Mouse (Mus musculus): ENCODE results near the gene Gm10447.

DNA sequence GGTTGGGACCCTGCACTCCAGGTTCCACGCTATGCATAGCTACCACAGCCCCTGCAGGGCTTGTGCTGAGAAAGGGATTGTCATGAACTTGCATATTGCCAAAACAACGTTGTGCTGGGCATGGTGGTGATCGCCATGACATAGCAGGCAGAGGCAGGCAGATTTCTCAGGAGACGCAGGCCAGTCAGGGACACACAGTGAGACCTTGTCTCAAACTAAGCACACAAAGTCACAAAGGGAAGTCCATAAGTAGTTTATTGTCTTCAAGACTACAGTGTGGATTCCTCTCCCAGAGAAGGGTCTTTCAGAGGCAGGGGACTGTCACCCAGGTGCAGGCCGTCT, 28.2 kb downstream of the Gm10447 start:
- TF ChIP-seq REST (IDR thresholded peaks at IDR 0.05; ENCODE audit: insufficient read depth, insufficient read length) (no peak), POLR2AphosphoS2 (IDR thresholded peaks at IDR 0.05; ENCODE audit: insufficient read length, low read depth) (peak; percentile 74), MAX (IDR thresholded peaks at IDR 0.05; ENCODE audit: low read depth) (no peak), TCF12 (IDR thresholded peaks at IDR 0.05; ENCODE audit: insufficient read depth, poor library complexity, severe bottlenecking) (no peak), MYOD1 (IDR thresholded peaks at IDR 0.05; ENCODE audit: control insufficient read depth in 1 of 3, insufficient read length in 2 of 3, low read depth in 2 of 3) (no peak), POLR2A (IDR thresholded peaks at IDR 0.05; ENCODE audit: insufficient read length, low read depth) (no peak), TCF3 (IDR thresholded peaks at IDR 0.05; ENCODE audit: insufficient read length, low read depth) (no peak), E2F4 (IDR thresholded peaks at IDR 0.05; ENCODE audit: insufficient read depth) (no peak), USF1 (IDR thresholded peaks at IDR 0.05; ENCODE audit: low read depth) (no peak), MYOG (IDR thresholded peaks at IDR 0.05; ENCODE audit: control insufficient read depth in 1 of 3, insufficient read depth in 1 of 3, insufficient read length in 2 of 3, low read depth in 2 of 3) (no peak), CEBPB (IDR thresholded peaks at IDR 0.05; ENCODE audit: insufficient read depth, poor library complexity, severe bottlenecking) (no peak), SRF (IDR thresholded peaks at IDR 0.05; ENCODE audit: control insufficient read depth, insufficient read length, low read depth) (no peak)

Measured in myocyte (in vitro differentiated cells).